Mouse (Mus musculus): ENCODE measurements at regions not wholly inside any gene's neighbourhood (a gene's known extent, or its start where the extent isn't known, plus 50 kb on each side); places are given as distances from the start of the nearest gene placed in this dataset.

GRCm38 (mm10) chr2:30698758-30699535, 104.1 kb downstream of the Cstad start:
- Histone ChIP-seq H3K36me3 (ENCODE audit: control insufficient read depth, insufficient read depth, low read length) (no peaks in the 10 kb centered on the region), H3K4me1 (ENCODE audit: control insufficient read depth, insufficient read depth, low read length) (peaks cover 35% of the 10 kb centered on the region), H3K27me3 (replicated peaks; ENCODE audit: control insufficient read depth, insufficient read depth, low read length) (no peaks in the 10 kb centered on the region), H3K4me3 (ENCODE audit: insufficient read depth, low read depth, low read length) (no peak overlapping the region), H3K27ac (ENCODE audit: insufficient read depth, low read depth, low read length) (peak overlapping the region; percentile 39; the same call in 1 of the 2 replicates)
- 58% methylated on average over 6 of the region's 6 CpGs for WGBS
- TF ChIP-seq POLR2A (IDR thresholded peaks at IDR 0.05; ENCODE audit: low read depth, low read length) (no peak), CTCF (conservative IDR thresholded peaks at IDR 0.05; ENCODE audit: insufficient read depth, insufficient read length, low read depth, low read length) (no peak)
- no peak for DNase-seq

- Histone ChIP-seq H3K27me3 (replicated peaks; ENCODE audit: control insufficient read depth, insufficient read depth, low read length) (no peaks in the 10 kb centered on the region), H3K4me1 (ENCODE audit: control insufficient read depth, insufficient read depth, low read length) (peaks cover 42% of the 10 kb centered on the region), H3K36me3 (ENCODE audit: control insufficient read depth, insufficient read depth, low read length) (no peaks in the 10 kb centered on the region), H3K4me3 (ENCODE audit: insufficient read depth, low read depth, low read length) (no peak overlapping the region), H3K27ac (ENCODE audit: insufficient read depth, low read depth, low read length) (no peak overlapping the region)
- DNase-seq: no peak
- WGBS: 70% methylated on average over 2 of the region's 2 CpGs
- TF ChIP-seq CTCF (conservative IDR thresholded peaks at IDR 0.05; ENCODE audit: insufficient read depth, insufficient read length, low read depth, low read length) (no peak), POLR2A (IDR thresholded peaks at IDR 0.05; ENCODE audit: low read depth, low read length) (no peak)
Observed at GRCm38 (mm10) chr2:30697851-30698250, 103.0 kb downstream of the Cstad start.

DNA sequence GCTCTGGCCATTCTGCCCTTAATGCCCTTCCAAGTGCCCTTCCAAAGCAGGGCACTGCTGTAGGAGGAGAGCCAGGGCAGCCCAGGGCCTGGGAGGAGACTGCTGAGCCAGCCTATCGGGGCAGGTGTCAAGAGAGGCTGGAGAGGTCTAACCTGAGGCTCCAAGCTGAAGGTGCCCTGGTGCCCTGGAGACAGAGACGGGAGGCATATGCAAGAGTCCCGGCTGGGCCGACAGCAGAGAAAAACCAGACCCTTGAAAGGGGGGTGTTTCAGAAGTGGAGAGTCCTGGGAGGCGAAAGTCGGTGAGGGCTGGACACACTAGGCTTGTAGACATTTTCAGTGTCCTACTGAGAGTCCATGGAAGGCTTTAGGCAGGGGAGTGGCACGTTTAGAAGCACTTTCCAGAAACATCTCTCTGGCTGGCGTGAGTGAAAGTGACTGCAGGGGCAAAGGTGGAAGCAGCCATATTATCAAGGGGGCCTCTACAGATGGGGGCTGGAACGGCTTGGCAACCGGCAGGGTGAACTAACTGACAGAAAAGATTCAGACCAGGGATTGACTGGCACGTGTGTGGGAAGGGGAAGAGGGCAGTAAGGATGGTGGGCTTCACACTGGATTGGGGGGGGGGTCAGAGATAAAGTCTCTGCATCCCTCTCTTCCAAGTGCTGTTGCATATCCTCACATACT, 101.1 kb downstream of the Cstad start:
- peak; percentile 3 for TF ChIP-seq POLR2A (IDR thresholded peaks at IDR 0.05; ENCODE audit: low read depth, low read length)
- TF ChIP-seq CTCF (conservative IDR thresholded peaks at IDR 0.05; ENCODE audit: insufficient read depth, insufficient read length, low read depth, low read length): no peak
- Histone ChIP-seq H3K36me3 (ENCODE audit: control insufficient read depth, insufficient read depth, low read length) (no peaks in the 10 kb centered on the region), H3K4me3 (ENCODE audit: insufficient read depth, low read depth, low read length) (no peak overlapping the region), H3K27me3 (replicated peaks; ENCODE audit: control insufficient read depth, insufficient read depth, low read length) (no peaks in the 10 kb centered on the region), H3K4me1 (ENCODE audit: control insufficient read depth, insufficient read depth, low read length) (peaks cover 49% of the 10 kb centered on the region), H3K27ac (ENCODE audit: insufficient read depth, low read depth, low read length) (peak overlapping the region; percentile 91)
- DNase-seq: peak; percentile 82
- WGBS: 45% methylated on average over 11 of the region's 11 CpGs

GRCm38 (mm10) chr2:30695041-30695440, 100.2 kb downstream of the Cstad start:
- 95% methylated on average over 1 of the region's 1 CpGs for WGBS
- H3K4me3 ChIP-seq (ENCODE audit: insufficient read depth, low read depth, low read length): no peak overlapping the region
- no peaks in the 10 kb centered on the region for H3K36me3 ChIP-seq (ENCODE audit: control insufficient read depth, insufficient read depth, low read length)
- no peaks in the 10 kb centered on the region for H3K27me3 ChIP-seq (replicated peaks; ENCODE audit: control insufficient read depth, insufficient read depth, low read length)
- H3K4me1 ChIP-seq (ENCODE audit: control insufficient read depth, insufficient read depth, low read length): peaks cover 46% of the 10 kb centered on the region
- H3K27ac ChIP-seq (ENCODE audit: insufficient read depth, low read depth, low read length): peak overlapping the region; percentile 91
- TF ChIP-seq POLR2A (IDR thresholded peaks at IDR 0.05; ENCODE audit: low read depth, low read length): no peak
- no peak for TF ChIP-seq CTCF (conservative IDR thresholded peaks at IDR 0.05; ENCODE audit: insufficient read depth, insufficient read length, low read depth, low read length)
- peak; percentile 85 for DNase-seq

GRCm38 (mm10) chr2:30693206-30694035, 98.6 kb downstream of the Cstad start:
- peak; percentile 94 for DNase-seq
- TF ChIP-seq CTCF (conservative IDR thresholded peaks at IDR 0.05; ENCODE audit: insufficient read depth, insufficient read length, low read depth, low read length) (no peak), POLR2A (IDR thresholded peaks at IDR 0.05; ENCODE audit: low read depth, low read length) (no peak)

DNA sequence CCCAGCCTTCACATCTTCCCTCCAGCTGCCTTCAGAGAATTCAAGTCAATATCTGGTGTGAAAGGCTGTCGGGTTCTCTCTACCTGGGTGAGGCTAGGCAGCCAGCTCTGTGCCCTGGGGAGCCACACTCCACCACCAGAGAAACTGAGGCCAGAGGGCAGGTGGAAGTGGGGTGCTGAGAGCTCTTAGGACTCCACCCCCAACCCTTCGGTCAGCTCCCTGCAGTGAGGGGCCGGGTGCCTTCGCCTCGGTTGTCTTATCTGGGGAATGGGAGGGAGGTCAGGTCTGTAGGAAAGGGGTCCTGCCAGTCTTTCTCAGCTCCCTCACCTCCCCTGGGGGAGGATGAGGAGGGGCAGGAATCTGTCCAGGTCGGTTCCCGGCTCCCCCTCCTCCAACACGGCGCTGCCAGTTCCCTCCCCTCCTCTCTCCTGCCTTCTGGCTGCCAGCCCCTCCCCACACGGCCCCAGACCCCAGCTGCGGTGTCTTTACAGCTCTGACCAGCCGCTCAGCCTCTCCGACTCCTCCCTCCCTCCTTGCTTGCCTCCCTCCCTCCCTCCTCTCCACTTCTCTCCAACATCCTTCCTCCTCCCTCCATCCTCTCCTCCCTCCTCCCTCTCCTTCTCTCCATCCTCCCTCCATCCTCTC, 97.8 kb downstream of the Cstad start:
- Histone ChIP-seq H3K4me1 (ENCODE audit: control insufficient read depth, insufficient read depth, low read length) (peaks cover 35% of the 10 kb centered on the region), H3K36me3 (ENCODE audit: control insufficient read depth, insufficient read depth, low read length) (no peaks in the 10 kb centered on the region), H3K27ac (ENCODE audit: insufficient read depth, low read depth, low read length) (peak overlapping the region; percentile 90), H3K4me3 (ENCODE audit: insufficient read depth, low read depth, low read length) (no peak overlapping the region), H3K27me3 (replicated peaks; ENCODE audit: control insufficient read depth, insufficient read depth, low read length) (no peaks in the 10 kb centered on the region)
- WGBS: 17% methylated on average over 13 of the region's 13 CpGs
- TF ChIP-seq POLR2A (IDR thresholded peaks at IDR 0.05; ENCODE audit: low read depth, low read length) (no peak), CTCF (conservative IDR thresholded peaks at IDR 0.05; ENCODE audit: insufficient read depth, insufficient read length, low read depth, low read length) (no peak)
- no peak for DNase-seq

More at GRCm38 (mm10) chr2:30693206-30694035, 98.6 kb downstream of the Cstad start:
- 2% methylated on average over 41 of the region's 41 CpGs for WGBS
- Histone ChIP-seq H3K4me3 (ENCODE audit: insufficient read depth, low read depth, low read length) (peak overlapping the region; percentile 33), H3K36me3 (ENCODE audit: control insufficient read depth, insufficient read depth, low read length) (no peaks in the 10 kb centered on the region), H3K27me3 (replicated peaks; ENCODE audit: control insufficient read depth, insufficient read depth, low read length) (no peaks in the 10 kb centered on the region), H3K4me1 (ENCODE audit: control insufficient read depth, insufficient read depth, low read length) (peaks cover 35% of the 10 kb centered on the region), H3K27ac (ENCODE audit: insufficient read depth, low read depth, low read length) (peak overlapping the region; percentile 93)

All from kidney, adult 2 months (tissue).